Mouse (Mus musculus) layer of hippocampus, adult 8-10 months (tissue): ENCODE measurements around the gene Tarbp2. TPM values are rescaled to one million over a fixed set of nuclear protein-coding genes. Genes with fewer than 3 reads are reported as not detected.

Experiments used
- DNase-seq, 2 experiments: peaks; one replicate each; pipeline ENCODE4 v3.0.0; 2022; ENCODE audit warnings: low spot score in 2 of 2
- total RNA-seq, 4 experiments: library from RNA; stranded (reverse); gene quantifications; 2 replicates each; pipeline ENCODE4 v1.2.4; 2022

The Tarbp2 gene
- total RNA-seq, 4 experiments from 2014 or later, result 34.0 to 39.8 (median 36.6) TPM

GRCm38 (mm10) chr15:102505073-102505769 lies 12.8 kb upstream of the Tarbp2 start:
- no peak for DNase-seq

DNA sequence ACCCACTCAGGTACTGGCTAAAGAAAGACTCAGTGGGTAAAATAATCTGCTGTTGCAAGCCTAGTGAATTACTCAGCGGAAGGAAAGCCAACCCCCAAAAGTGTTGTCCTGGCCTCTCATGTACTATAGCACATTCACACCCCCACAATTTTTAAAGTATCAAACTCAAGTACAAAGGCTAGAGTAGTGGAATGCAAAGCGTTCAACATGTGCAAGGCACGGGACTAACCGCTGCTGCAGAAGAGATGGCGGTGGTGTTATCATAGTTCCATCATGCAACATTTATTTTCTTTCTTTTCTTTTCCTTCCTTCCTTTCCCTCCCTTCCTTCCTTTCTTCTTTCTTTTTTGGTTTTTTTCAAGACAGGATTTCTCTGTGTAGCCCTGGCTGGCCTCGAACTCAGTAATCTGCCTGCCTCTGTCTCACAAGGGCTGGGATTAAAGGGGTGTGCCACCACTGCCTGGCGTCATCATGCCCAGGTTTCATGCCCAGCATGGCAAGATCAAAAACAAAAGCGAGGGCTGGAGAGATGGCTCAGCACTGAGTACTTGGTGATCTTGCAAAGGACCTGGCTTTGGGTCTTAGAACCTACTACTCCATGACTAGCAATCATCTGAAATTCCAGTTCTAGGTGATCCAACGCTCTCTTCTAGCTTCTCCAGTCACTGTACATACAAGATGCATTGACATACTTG lies 12.1 kb upstream of the Tarbp2 start:
- no peak for DNase-seq

- DNase-seq, result no peak
Observed at GRCm38 (mm10) chr15:102506464-102506830, 11.5 kb upstream of the Tarbp2 start.

- no peak for DNase-seq
Observed at GRCm38 (mm10) chr15:102506864-102507263, 11.1 kb upstream of the Tarbp2 start.

GRCm38 (mm10) chr15:102507561-102507960 lies 10.4 kb upstream of the Tarbp2 start:
- peak in 1 of 2 experiments; percentile 1 for DNase-seq

- peak in 1 of 2 experiments; percentile 7 for DNase-seq
Observed at GRCm38 (mm10) chr15:102508336-102508735, 9.7 kb upstream of the Tarbp2 start.

- no peak for DNase-seq
Observed at GRCm38 (mm10) chr15:102510110-102510509, 7.9 kb upstream of the Tarbp2 start.

DNA sequence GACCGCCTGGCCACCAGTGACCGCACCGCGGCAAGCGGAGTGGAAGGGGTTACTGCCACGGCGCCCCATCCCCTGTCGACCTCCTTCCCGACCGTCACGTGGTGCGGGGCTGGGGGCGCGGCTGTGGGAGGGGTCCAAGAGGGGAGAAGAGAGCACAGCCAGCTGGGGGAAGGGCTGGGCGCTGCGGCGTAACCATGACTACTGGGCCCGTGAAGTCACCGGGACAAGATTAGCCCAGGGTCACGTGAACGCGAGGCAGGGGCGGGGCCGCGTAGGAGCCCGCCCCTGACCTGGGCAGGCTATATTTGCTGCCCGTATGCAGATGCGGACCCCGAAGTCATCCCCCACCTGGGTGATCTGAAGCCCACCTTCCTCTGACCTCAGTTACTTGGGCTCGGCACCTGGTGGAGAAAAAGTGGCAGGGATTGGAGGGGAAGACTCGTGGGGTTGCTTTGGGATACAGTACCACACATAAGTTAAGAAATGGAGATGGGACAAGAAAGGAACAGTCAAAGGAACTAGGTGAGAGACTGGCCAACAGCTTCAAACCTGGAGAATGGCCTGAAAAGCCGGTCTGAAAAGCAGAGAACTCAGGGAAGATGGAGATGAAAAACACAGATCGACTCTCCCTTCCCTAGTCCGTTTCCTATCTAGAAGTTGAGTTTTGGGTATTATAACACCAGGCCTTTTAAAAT lies 7.3 kb upstream of the Tarbp2 start:
- peak; percentile 80 to 86 for DNase-seq

- DNase-seq, result no peak
Observed at GRCm38 (mm10) chr15:102511285-102511833, 6.6 kb upstream of the Tarbp2 start.

GRCm38 (mm10) chr15:102512010-102512409 lies 6.0 kb upstream of the Tarbp2 start:
- no peak for DNase-seq

- DNase-seq, result no peak
Observed at GRCm38 (mm10) chr15:102512471-102512870, 5.5 kb upstream of the Tarbp2 start.

GRCm38 (mm10) chr15:102513004-102513403 lies 5.0 kb upstream of the Tarbp2 start:
- no peak for DNase-seq

DNA sequence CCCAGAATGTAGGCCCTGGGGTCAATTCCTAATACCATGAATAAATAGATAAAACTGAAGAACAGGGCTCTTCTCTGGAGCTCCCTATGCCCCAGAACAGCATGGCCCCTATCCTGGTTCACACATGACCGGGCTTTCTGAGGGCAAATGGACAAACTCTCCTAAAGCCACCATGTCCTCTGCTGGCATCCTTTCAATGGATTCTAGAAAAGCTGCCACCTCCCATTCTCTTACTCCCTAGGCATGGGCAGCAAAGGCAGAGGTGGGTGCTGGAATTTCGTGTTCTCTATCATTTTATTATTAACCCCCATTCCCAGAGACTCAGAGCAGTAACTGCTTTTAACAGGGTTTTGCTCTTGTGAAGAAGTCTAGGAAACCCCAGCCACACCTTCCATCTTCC lies 2.7 kb upstream of the Tarbp2 start:
- no peak for DNase-seq

DNA sequence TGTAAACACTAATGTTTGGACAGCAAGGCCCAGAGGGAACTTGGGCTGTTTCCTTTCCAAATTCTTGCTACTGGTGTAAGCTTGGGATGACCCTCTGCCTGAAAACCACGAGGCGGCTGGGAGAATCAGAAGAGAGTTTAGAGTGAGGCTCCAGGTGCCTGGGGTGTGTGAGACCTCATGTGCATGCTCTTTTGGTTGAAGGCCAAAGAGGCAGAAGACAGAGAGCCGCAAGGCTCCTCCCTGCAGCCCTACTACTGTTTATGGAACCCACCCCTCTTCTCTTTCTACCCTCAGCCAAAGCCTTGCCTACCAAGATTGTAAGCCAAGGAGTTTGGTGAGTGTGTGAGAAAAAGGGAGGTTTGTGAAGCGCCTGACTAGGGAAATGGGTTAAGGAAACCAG lies 2.2 kb upstream of the Tarbp2 start:
- no peak for DNase-seq

DNA sequence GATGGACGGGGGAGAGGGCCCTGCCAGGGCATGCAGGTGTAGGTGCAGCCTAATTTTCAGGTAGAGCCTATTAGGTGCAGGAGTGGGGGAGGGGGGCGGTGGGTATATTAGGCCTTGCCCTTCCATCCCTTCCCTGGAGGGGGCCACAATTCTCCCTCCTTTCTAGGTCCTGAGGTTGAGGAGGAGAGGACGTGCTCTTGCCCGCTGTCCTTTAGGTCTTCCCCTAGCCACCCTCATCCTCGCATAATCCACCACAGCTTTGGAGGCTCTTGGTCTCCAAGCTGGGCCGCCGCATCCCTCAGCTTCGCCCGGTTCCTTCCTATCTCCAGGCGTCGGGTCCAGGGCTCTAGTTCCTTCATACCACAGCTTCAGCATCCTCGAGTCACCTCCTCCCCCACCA lies 1.7 kb upstream of the Tarbp2 start:
- no peak for DNase-seq

GRCm38 (mm10) chr15:102516728-102517404 lies 1.1 kb upstream of the Tarbp2 start, which contains the start of gene Map3k12:
Gene Map3k12, minus strand, starts transcription at chr15:102517064.
- peak; percentile 76 to 79 for DNase-seq

DNA sequence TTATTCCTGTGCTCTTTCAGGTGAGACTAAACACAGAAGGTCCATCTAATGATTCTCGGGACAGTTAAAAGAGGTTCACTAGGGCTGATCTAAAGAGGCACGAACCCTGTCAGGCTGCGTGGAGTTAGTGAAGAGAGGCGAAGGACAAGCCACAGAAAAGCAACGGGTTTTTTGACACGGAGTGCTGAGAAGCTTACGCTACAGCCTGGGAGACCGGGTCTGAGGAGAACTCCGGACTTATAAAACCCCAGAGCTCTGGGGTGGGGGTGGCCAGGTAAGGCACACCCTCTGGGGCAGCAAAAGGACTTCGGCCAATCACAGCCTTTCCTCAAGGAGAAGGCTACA lies 389 bp upstream of the Tarbp2 start:
- DNase-seq, result no peak

GRCm38 (mm10) chr15:102518859-102519201 lies 838 bp downstream of the Tarbp2 start:
- no peak for DNase-seq

DNA sequence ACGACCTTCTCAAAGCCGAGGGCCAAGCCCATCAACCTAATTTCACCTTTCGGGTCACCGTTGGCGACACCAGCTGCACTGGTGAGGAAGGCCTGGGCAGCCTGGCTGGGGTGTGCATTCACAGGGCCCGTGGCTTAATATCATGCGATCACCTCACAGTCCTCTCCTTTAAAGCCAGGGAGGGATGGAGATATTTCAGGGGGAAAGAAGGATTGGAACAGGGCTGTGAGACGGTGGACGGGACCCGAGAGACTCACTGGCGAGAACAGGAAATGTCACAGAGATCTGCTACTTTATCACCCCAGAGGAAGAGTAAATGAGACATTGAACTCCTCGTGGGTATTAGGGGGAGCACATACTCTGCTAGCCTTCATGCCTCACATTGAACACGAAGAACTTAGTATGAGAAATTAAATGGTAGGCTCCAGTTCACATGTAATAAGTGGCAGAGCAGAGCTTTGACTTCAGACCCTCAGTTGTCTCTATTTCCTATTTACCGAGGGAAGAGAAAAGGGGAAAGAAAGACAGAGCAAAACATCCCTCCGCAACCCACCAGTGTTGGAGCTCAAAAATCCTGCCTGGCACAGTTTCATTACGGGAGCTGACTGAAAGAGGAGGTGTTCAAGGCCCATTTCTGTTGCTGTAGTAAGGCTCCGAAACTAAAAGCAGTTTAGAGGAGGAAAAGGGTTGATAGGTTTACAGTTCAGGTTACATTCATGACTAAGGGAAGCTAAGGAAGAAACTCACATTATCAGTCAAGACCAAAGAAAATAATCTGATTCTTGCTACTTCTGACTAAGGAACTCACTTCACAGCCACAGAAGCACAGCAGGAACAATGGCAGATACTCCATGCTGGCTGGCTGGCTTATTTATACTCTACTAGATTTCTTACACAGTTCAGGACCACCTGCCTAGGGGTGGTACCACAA lies 1.5 kb downstream of the Tarbp2 start:
- no peak for DNase-seq

GRCm38 (mm10) chr15:102520416-102520815 lies 2.4 kb downstream of the Tarbp2 start:
- DNase-seq, result no peak

DNA sequence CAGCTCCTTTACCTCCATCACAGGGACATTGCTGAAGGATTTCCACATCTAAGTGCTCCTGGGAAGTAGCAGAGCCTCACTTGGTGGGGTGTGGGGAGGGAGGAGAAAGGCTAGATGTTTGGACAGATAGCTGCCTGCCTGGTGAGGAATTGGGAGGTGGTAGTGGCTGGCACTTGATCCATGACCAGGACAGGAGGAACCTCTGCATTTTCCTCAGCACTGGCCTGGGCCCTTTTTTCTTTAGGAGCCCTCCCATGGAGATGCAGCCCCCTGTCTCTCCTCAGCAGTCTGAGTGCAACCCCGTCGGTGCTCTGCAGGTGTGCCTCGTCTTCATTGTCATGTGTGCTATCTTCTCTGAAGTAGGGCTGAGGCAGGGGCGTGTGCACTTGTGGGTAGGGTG lies 3.5 kb downstream of the Tarbp2 start:
- no peak for DNase-seq
